Mouse (Mus musculus): ENCODE measurements around the gene Bcl11a.

The Bcl11a gene

DNA sequence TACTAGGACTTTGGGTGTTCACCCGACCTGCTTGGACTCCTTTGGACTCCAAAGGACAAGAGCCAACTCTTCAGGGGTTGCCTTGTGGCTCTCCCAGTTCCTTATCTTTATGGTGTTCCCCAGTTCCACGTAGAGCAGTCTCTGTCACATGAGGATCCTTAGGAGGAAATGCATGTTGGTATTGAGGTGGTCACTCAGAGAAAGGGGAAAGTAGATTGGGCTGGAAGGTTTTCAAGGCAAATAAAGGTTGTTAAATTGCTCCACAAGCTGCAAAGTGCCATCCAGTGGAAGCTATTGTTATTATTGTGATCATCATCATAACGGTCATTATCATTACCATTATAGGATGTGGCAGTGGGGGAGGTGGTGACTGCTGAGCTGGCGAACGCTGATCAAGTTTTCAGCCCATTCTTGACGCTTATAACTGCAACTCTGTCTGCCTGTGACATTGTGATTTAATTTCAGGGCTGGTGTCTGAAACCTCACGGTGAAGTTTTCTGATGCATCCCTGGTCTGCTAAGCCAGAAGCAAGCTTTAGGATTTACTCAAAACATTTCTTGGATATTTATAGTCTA is 52.4 kb downstream of the Bcl11a start:
- DNase-seq (ENCODE audit: low spot score in 2 of 2): no peak

GRCm38 (mm10) chr11:24131818-24132217 is 54.0 kb downstream of the Bcl11a start:
- no peak for DNase-seq (ENCODE audit: low spot score in 2 of 2)

GRCm38 (mm10) chr11:24132358-24132757 is 54.5 kb downstream of the Bcl11a start:
- DNase-seq (ENCODE audit: low spot score in 2 of 2): no peak

DNA sequence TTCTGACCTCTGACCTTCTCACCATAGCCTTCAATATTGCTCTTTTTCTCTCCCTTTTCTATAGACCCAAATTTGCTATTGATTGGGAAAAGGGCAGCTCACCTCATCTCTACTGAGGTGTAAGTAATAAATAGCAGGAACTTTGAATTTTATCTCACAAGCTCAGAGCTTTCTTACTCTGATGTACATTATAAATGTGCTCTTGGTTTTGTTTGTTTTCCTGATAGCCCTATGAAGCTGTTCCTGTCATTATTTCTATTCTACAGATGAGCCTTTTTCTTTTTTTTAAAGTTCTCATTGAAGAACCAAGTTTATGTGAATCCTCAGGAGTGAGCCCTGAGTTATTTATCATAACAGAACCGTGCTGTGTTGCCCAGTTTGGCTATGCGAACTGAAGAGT is 55.0 kb downstream of the Bcl11a start:
- DNase-seq (ENCODE audit: low spot score in 2 of 2): no peak

DNA sequence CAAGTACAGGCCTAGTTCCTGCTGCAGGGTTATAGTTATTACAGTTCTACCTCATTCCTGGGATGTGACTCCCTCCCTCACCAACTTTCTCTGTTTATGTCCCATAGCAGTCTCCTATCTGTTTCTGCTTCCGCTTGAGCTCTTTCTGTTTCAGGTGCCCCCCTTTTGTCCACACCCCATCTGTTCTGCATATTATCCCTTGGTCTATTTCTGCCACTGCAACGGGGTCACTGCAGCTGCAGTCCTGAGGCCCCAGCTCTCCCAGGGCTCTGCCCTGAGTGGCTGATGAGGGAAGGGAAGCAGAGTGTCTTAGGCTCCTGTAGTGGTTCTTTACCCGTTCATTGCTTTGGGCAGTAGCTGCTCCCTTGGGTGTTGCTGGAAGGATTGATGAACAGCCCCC is 55.6 kb downstream of the Bcl11a start:
- no peak for DNase-seq (ENCODE audit: low spot score in 2 of 2)

DNA sequence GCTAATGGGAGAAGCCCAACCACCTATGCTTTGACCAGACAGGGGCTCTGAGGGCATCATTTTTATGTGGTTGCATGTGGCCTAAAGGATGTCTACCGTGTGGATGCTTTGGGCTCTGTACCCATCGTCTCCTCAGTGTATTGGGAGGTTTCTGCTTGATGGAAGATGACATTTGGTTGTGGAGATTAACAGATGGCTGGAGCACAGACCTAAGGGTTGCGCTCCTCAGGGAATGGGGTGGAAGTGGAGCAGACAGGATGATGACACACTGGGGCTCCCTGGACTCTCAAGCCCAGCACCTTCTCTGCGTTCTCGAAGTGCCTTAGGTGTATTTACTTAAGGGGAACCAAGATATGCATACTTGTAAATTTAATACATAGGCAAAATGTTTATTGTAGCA is 56.1 kb downstream of the Bcl11a start:
- no peak for DNase-seq (ENCODE audit: low spot score in 2 of 2)

- DNase-seq (ENCODE audit: low spot score in 2 of 2): no peak
Measured at GRCm38 (mm10) chr11:24135244-24135643, 57.4 kb downstream of the Bcl11a start.

- no peak for DNase-seq (ENCODE audit: low spot score in 2 of 2)
Measured at GRCm38 (mm10) chr11:24136084-24136785, 58.4 kb downstream of the Bcl11a start.

GRCm38 (mm10) chr11:24137891-24138290 is 60.0 kb downstream of the Bcl11a start:
- no peak for DNase-seq (ENCODE audit: low spot score in 2 of 2)

DNA sequence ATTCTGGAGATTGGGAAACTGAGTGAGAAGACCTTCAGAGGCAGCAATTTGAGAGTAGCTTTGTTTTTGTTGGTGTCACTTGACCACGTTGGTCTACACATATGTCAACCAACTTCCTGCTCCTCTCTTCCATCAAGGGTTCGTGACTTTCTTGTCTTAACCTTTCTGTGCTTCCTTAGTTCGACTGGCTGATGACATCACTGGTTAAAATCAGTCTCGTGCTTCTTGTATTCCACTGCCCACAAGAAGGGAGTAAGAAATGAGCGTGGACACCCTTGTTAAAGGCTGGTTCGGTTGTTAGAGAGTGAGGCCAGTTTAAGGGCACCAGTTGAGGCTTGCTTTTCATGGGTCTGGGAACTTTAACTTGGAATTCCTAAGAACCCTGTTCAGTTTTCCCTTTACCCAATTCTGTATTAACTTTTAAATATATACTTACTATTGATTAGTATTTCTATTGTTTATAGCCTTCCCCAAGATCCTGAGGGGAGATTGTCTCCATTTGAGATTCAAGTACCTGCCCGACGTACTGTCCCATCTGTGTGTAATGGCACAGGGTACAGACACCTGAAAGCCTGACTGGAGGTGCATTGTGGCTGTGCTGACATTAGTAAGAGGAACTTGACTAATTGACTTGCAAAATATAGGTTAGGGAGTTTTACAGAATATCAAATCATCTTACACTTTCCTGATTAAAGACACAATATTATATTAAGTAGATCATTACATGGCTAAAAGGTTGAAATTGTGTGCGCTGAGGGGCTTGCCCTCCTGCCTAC is 60.9 kb downstream of the Bcl11a start:
- DNase-seq (ENCODE audit: low spot score in 2 of 2): no peak

DNA sequence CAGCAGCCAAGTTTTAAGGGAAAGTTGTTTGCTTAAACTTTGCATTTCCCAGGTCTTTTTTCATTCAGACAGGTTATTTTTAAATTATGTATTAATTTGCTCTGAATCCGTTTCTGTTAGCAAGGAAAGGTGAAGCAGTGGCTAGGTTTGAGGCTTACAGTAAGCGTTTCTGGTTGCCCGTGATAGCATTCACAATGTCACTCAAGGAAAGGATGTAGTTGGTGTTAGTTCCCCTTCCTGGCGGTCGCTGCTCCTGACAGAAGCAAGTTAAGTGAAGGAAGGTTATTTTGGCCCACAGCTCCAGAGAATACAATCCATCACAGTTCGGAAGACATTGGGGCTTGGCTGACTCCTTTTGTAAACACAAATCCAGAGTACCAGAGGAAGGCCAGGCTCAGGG is 61.6 kb downstream of the Bcl11a start:
- no peak for DNase-seq (ENCODE audit: low spot score in 2 of 2)

- no peak for DNase-seq (ENCODE audit: low spot score in 2 of 2)
Measured at GRCm38 (mm10) chr11:24139952-24140351, 62.1 kb downstream of the Bcl11a start.

DNA sequence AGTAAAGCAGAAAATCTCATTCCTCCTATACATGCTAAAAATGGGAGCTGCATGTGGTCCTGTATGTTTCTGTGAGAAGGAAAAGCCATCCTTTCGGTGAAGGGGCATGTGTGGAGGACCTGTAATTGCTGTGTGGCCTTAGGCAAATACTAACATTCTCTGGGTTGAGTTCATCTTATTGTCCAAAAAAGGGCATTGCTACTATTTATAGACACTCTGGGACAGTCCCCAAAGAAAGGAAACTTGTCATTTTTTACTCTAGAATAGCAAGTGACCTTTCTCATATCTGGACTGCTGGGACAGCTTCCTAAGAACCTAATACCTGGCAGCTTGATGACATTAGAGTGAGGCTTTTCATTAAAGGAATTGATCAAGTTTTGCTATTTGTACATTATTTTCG is 63.1 kb downstream of the Bcl11a start:
- no peak for DNase-seq (ENCODE audit: low spot score in 2 of 2)

DNA sequence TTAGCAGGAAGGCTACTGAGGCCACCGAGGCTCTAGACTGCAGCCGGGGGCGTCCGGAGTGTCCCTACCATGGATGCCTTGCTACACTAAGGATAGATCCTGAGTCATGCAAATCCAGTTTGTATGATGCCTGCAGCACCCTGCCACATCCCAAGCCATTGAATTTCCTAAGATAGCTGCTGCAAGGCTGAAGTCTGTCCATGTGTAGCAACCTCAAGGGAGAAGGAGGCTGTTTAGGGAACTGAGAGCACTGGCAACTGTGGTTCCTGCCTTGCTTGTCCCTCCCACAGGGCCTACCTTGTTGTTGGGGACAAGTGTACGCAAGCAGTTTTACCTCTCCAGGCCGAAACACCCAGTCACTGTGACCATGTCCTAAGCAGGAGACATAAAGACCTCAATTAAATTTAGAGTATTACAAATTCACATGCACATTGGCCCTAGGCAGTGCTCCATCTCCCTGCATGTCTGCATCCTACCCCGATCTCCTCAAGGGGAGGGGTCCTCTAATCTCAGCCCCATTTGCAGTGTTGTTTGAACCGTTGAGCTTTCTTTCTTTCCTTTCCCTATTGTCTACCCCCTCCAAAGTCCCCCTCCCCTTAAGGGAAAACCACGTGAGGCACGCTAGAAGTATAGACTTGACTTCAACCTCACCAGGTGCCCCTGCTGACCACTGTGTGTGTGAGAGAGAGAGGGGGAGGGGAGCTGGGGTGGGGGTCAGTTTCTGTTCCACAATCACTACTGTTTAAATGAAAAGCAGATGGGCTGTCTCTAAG is 63.8 kb downstream of the Bcl11a start:
- peak in 1 of 2 experiments; percentile 67 for DNase-seq (ENCODE audit: low spot score in 2 of 2)

GRCm38 (mm10) chr11:24142316-24142715 is 64.5 kb downstream of the Bcl11a start:
- DNase-seq (ENCODE audit: low spot score in 2 of 2): no peak

GRCm38 (mm10) chr11:24144159-24144946 is 66.5 kb downstream of the Bcl11a start:
- DNase-seq (ENCODE audit: low spot score in 2 of 2): peak; percentile 68 to 78

GRCm38 (mm10) chr11:24146034-24146433 is 68.2 kb downstream of the Bcl11a start:
- DNase-seq (ENCODE audit: low spot score in 2 of 2): no peak

- DNase-seq (ENCODE audit: low spot score in 2 of 2): no peak
Measured at GRCm38 (mm10) chr11:24146437-24146836, 68.6 kb downstream of the Bcl11a start.

GRCm38 (mm10) chr11:24147698-24148097 is 69.8 kb downstream of the Bcl11a start:
- no peak for DNase-seq (ENCODE audit: low spot score in 2 of 2)

GRCm38 (mm10) chr11:24148545-24148944 is 70.7 kb downstream of the Bcl11a start:
- DNase-seq (ENCODE audit: low spot score in 2 of 2): no peak

DNA sequence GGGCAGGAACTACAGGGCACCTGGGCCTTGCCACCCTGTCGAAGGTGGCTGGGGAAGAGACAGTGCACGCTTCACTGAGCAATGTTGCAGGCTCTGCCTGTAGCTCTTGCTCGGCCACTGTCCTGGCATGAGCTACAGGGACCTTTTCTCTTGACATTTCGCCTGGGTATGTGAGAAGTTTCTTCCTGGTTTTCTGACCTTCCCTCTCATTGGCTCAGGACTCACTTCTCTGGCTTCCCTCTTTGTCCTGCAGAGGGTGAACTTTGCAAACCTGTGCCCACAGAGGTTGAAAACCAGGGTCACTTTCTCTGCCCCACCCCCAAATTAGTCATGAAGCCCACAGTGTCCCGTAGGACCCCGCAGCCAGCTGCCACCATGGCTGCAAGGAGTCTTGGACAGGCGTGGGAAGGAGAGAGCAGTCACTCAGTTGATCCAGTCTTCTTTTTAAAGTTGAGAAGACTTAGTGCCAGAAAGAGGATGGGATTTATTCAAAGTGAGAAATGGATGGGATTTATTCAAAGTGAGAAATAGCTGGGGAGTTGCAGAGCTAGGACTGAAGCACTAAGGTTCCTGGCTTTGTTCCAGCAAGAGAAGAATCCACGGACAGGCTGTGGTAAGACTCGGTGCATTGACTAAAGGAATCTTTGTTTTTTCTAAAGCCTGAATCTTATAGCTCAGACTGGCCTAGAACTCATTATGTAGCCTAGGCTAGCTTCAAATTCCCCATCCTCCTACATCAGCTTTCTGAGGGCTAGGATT is 71.8 kb downstream of the Bcl11a start:
- DNase-seq (ENCODE audit: low spot score in 2 of 2): no peak
